ENCODE assay signal across 27 mouse cellular contexts in genomic region chr13:118592074-118592473, GRCm38 (mm10).
DNase-seq lines count a peak whose midpoint lies in the region; ATAC-seq and TF ChIP-seq lines count a peak whose summit lies in the region.
"Had no signal": no experiment of that assay in that cellular context is flagged by ENCODE, and none has a peak within 500 bp of the region (broad histone marks: within the 10 kb centered on the region; RNA-seq: fewer than 3 reads in every experiment).

No protein-coding gene starts in this region.

- 88% methylated on average over 4 of the region's 4 CpGs for WGBS in midbrain, embryonic 15.5 days

- no peaks in the 10 kb centered on the region for H3K36me3 ChIP-seq in midbrain, embryonic 15.5 days (replicated peaks)
- H3K36me3 ChIP-seq: embryonic facial prominence, embryonic 12.5 days; heart, embryonic 12.5 days; heart, embryonic 15.5 days had no signal

- no peak for ATAC-seq in midbrain, embryonic 15.5 days (replicated peaks)
- ATAC-seq: forebrain, embryonic 14.5 days; forebrain, postnatal 0 days; hindbrain, postnatal 0 days; inflammation-experienced regulatory T-cells, adult 6 months; intestine, embryonic 16.5 days had no signal

- peak; percentile 13 for DNase-seq in gastrocnemius, adult 18-20 months (ENCODE audit: low spot score)
- DNase-seq in gastrocnemius, adult 8-10 months (ENCODE audit: low spot score in 2 of 2) = no peak
- DNase-seq in 3T3-L1 (ENCODE audit: low read depth, low spot score) (peak; percentile 69), NIH3T3 (ENCODE audit: low read depth) (peak; percentile 72)
- no peak for DNase-seq in heart, postnatal 36 days
- no peak for DNase-seq in lung, postnatal 14 days
- DNase-seq: adrenal gland, adult 2 months; adrenal gland, postnatal 14 days; cerebellum, adult 11 months; cerebellum, adult 8-10 months; cerebellum, postnatal 10 days; forebrain, postnatal 0 days; gastrocnemius, postnatal 14 days; heart, adult 18-20 months; heart, postnatal 10 days; heart, postnatal 4 days; kidney, adult 18-20 months had no signal

- H3K9me3 ChIP-seq in midbrain, embryonic 15.5 days = no peaks in the 10 kb centered on the region
- H3K9me3 ChIP-seq: embryonic facial prominence, embryonic 12.5 days; heart, embryonic 12.5 days; heart, embryonic 15.5 days had no signal

- TF ChIP-seq CTCF in embryonic fibroblast, embryonic 13.5 days (IDR thresholded peaks at IDR 0.05; ENCODE audit: borderline replicate concordance, insufficient read depth, low read length) = no peak

- no peaks in the 10 kb centered on the region for H3K27me3 ChIP-seq in midbrain, embryonic 15.5 days (replicated peaks)
- H3K27me3 ChIP-seq: embryonic facial prominence, embryonic 12.5 days; heart, embryonic 12.5 days; heart, embryonic 15.5 days had no signal

- no peak overlapping the region for H3K4me3 ChIP-seq in embryonic fibroblast, embryonic 13.5 days (ENCODE audit: insufficient read depth, low read length)
- no peak overlapping the region for H3K4me3 ChIP-seq in midbrain, embryonic 15.5 days
- H3K4me3 ChIP-seq: embryonic facial prominence, embryonic 12.5 days; heart, embryonic 12.5 days; heart, embryonic 15.5 days had no signal

- intact Hi-C loops in heart, postnatal 36 days (cut with DNase I) = no loop called here

- H3K4me2 ChIP-seq in midbrain, embryonic 15.5 days = no peak overlapping the region
- H3K4me2 ChIP-seq: embryonic facial prominence, embryonic 12.5 days; heart, embryonic 12.5 days; heart, embryonic 15.5 days; hindbrain, embryonic 14.5 days had no signal

- no peaks in the 10 kb centered on the region for H3K4me1 ChIP-seq in embryonic fibroblast, embryonic 13.5 days (ENCODE audit: control insufficient read depth, insufficient read depth, low read length)
- no peaks in the 10 kb centered on the region for H3K4me1 ChIP-seq in midbrain, embryonic 15.5 days
- H3K4me1 ChIP-seq: heart, embryonic 12.5 days; heart, embryonic 15.5 days had no signal

- no peak for TF ChIP-seq POLR2A in embryonic fibroblast, embryonic 13.5 days (IDR thresholded peaks at IDR 0.05; ENCODE audit: low read depth, low read length)

- peak overlapping the region; percentile 40; the same call in 1 of the 2 replicates for H3K27ac ChIP-seq in embryonic fibroblast, embryonic 13.5 days (ENCODE audit: insufficient read depth, low read length)
- no peak overlapping the region for H3K27ac ChIP-seq in midbrain, embryonic 15.5 days
- H3K27ac ChIP-seq: embryonic facial prominence, embryonic 12.5 days; heart, embryonic 15.5 days; hindbrain, embryonic 14.5 days; hindbrain, postnatal 0 days had no signal

- no peak overlapping the region for H3K9ac ChIP-seq in midbrain, embryonic 15.5 days
- H3K9ac ChIP-seq: embryonic facial prominence, embryonic 12.5 days; forebrain, postnatal 0 days; heart, embryonic 12.5 days; heart, embryonic 15.5 days; hindbrain, embryonic 14.5 days had no signal

Comparison
In these comparisons a context has a peak if more than half of its experiments do, and no peak if none do; other contexts are left out.
1. DNase-seq: peak in gastrocnemius, adult 18-20 months (single experiment), 3T3-L1 (single experiment) and NIH3T3 (single experiment); none in gastrocnemius, adult 8-10 months (0 of 2), heart, postnatal 36 days (0 of 2) and lung, postnatal 14 days (single experiment).